Mouse (Mus musculus): ENCODE data around the gene Ccdc96. TPM values are rescaled to one million over a fixed set of nuclear protein-coding genes. Genes with fewer than 3 reads are reported as not detected.

The Ccdc96 gene
- total and polyA plus RNA-seq, 2 experiments from 2014 or later, result 2.2 to 2.4 TPM

- Histone ChIP-seq H3K27ac (ENCODE audit: low read depth, low read length) (no peak overlapping the region), H3K4me2 (ENCODE audit: low read depth) (no peak overlapping the region), H3K9me3 (ENCODE audit: low read length) (no peaks in the 10 kb centered on the region), H3K9ac (no peak overlapping the region), H3K36me3 (ENCODE audit: insufficient read depth) (no peaks in the 10 kb centered on the region), H3K4me1 (ENCODE audit: insufficient read depth) (no peaks in the 10 kb centered on the region), H3K27me3 (ENCODE audit: insufficient read depth, low read length) (no peaks in the 10 kb centered on the region), H3K4me3 (ENCODE audit: low read depth, low read length) (no peak overlapping the region)
- TF ChIP-seq CTCF (IDR thresholded peaks at IDR 0.05; ENCODE audit: low read depth), result no peak
- DNase-seq (no peak), ATAC-seq (no peak)
- WGBS, result 93% methylated on average over 6 of the region's 6 CpGs
Observed at GRCm38 (mm10) chr5:36535438-36536176, 51.2 kb downstream of the Ccdc96 start.

GRCm38 (mm10) chr5:36536424-36536823 is 52.0 kb downstream of the Ccdc96 start:
- DNase-seq, result no peak
- no peaks in the 10 kb centered on the region for H3K9me3 ChIP-seq (ENCODE audit: low read length)
- 90% methylated on average over 3 of the region's 3 CpGs for WGBS

More at GRCm38 (mm10) chr5:36536424-36536823, 52.0 kb downstream of the Ccdc96 start:
- no peak for TF ChIP-seq CTCF (IDR thresholded peaks at IDR 0.05; ENCODE audit: low read depth)
- Histone ChIP-seq H3K27me3 (ENCODE audit: insufficient read depth, low read length) (no peaks in the 10 kb centered on the region), H3K9ac (no peak overlapping the region), H3K27ac (ENCODE audit: low read depth, low read length) (no peak overlapping the region), H3K4me3 (ENCODE audit: low read depth, low read length) (no peak overlapping the region), H3K36me3 (ENCODE audit: insufficient read depth) (no peaks in the 10 kb centered on the region), H3K4me1 (ENCODE audit: insufficient read depth) (no peaks in the 10 kb centered on the region), H3K4me2 (ENCODE audit: low read depth) (no peak overlapping the region)
- no peak for ATAC-seq

Other genes starting within 250 kb of the Ccdc96 start
- 20.0 and 29.8 TPM in 2 replicates for gene Sorcs2, start 86.4 kb upstream of the Ccdc96 start, total RNA-seq (2014; rRNA removed)
- gene Sorcs2, start 86.4 kb upstream of the Ccdc96 start, polyA plus RNA-seq (2015; fragmentation: Nextera tagmentation; extraction: Ambion mirVana), result 5.3 and 10.0 TPM in 2 replicates
- 19.1 and 20.2 TPM in 2 replicates for gene Grpel1, start 19.6 kb upstream of the Ccdc96 start, total RNA-seq (2014; rRNA removed)
- 42.0 and 45.0 TPM in 2 replicates for gene Grpel1, start 19.6 kb upstream of the Ccdc96 start, polyA plus RNA-seq (2015; fragmentation: Nextera tagmentation; extraction: Ambion mirVana)
- gene Tada2b, start 303 bp upstream of the Ccdc96 start, total RNA-seq (2014; rRNA removed), result 16.7 and 22.0 TPM in 2 replicates
- 2.9 and 3.0 TPM in 2 replicates for gene Tada2b, start 303 bp upstream of the Ccdc96 start, polyA plus RNA-seq (2015; fragmentation: Nextera tagmentation; extraction: Ambion mirVana)
- 28.1 and 29.0 TPM in 2 replicates for gene Tbc1d14, start 108.7 kb downstream of the Ccdc96 start, total RNA-seq (2014; rRNA removed)
- 74.1 and 74.5 TPM in 2 replicates for gene Tbc1d14, start 108.7 kb downstream of the Ccdc96 start, polyA plus RNA-seq (2015; fragmentation: Nextera tagmentation; extraction: Ambion mirVana)
- gene D5Ertd579e, start 211.4 kb downstream of the Ccdc96 start, total RNA-seq (2014; rRNA removed), result 84.7 and 105 TPM in 2 replicates
- gene D5Ertd579e, start 211.4 kb downstream of the Ccdc96 start, polyA plus RNA-seq (2015; fragmentation: Nextera tagmentation; extraction: Ambion mirVana), result 23.3 and 27.4 TPM in 2 replicates